Mouse (Mus musculus) urinary bladder, adult 2 months (tissue): ENCODE data around the gene Aspn. TPM values are rescaled to one million over a fixed set of nuclear protein-coding genes. Genes with fewer than 3 reads are reported as not detected.

ENCODE experiments used
- DNase-seq: peaks from one replicate; pipeline ENCODE4 v3.0.0; 2022; ENCODE audit warnings: low spot score
- polyA plus RNA-seq: library from polyadenylated mRNA; depleted of rRNA; stranded (reverse); fragments of >200 nt; gene quantifications from 2 replicates; pipeline ENCODE4 v1.2.3, GENCODE M21; 2012; rRNA removed

Gene Aspn
- 9.2 and 10.0 TPM in 2 replicates for polyA plus RNA-seq

GRCm38 (mm10) chr13:49544279-49544678, at the start of gene Aspn:
Gene Aspn (plus strand): TSS chr13:49544443.
- no peak for DNase-seq

GRCm38 (mm10) chr13:49504510-49504909, 39.7 kb upstream of the Aspn start, which contains the start of gene Ecm2:
Gene Ecm2 (plus strand): TSS chr13:49504810.
- DNase-seq: no peak

GRCm38 (mm10) chr13:49505776-49506175, 38.5 kb upstream of the Aspn start:
- DNase-seq: no peak

- DNase-seq: no peak
Measured at GRCm38 (mm10) chr13:49507176-49507575, 37.1 kb upstream of the Aspn start.

- no peak for DNase-seq
Measured at GRCm38 (mm10) chr13:49518761-49519160, 25.5 kb upstream of the Aspn start.

- DNase-seq: no peak
Measured at GRCm38 (mm10) chr13:49526235-49526634, 18.0 kb upstream of the Aspn start.

GRCm38 (mm10) chr13:49530636-49531035, 13.6 kb upstream of the Aspn start:
- no peak for DNase-seq

- DNase-seq: no peak
Measured at GRCm38 (mm10) chr13:49536946-49537345, 7.3 kb upstream of the Aspn start.

- no peak for DNase-seq
Measured at GRCm38 (mm10) chr13:49538693-49539092, 5.5 kb upstream of the Aspn start.

- DNase-seq: no peak
Measured at GRCm38 (mm10) chr13:49545646-49546045, 1.4 kb downstream of the Aspn start.

- no peak for DNase-seq
Measured at GRCm38 (mm10) chr13:49546517-49546916, 2.3 kb downstream of the Aspn start.

- DNase-seq: no peak
Measured at GRCm38 (mm10) chr13:49547563-49548150, 3.4 kb downstream of the Aspn start.

- no peak for DNase-seq
Measured at GRCm38 (mm10) chr13:49549616-49550015, 5.4 kb downstream of the Aspn start.

- DNase-seq: no peak
Measured at GRCm38 (mm10) chr13:49554519-49554918, 10.3 kb downstream of the Aspn start.

GRCm38 (mm10) chr13:49556203-49556602, 12.0 kb downstream of the Aspn start:
- DNase-seq: no peak

- no peak for DNase-seq
Measured at GRCm38 (mm10) chr13:49556924-49557323, 12.7 kb downstream of the Aspn start.

- no peak for DNase-seq
Measured at GRCm38 (mm10) chr13:49559185-49559584, 14.9 kb downstream of the Aspn start.

- DNase-seq: no peak
Measured at GRCm38 (mm10) chr13:49560886-49561285, 16.6 kb downstream of the Aspn start.

- DNase-seq: no peak
Measured at GRCm38 (mm10) chr13:49564347-49564746, 20.1 kb downstream of the Aspn start.

GRCm38 (mm10) chr13:49570371-49570770, 26.1 kb downstream of the Aspn start:
- no peak for DNase-seq

GRCm38 (mm10) chr13:49571418-49571817, 27.2 kb downstream of the Aspn start:
- DNase-seq: no peak

GRCm38 (mm10) chr13:49581541-49582530, 37.6 kb downstream of the Aspn start, which contains the start of gene Omd:
Gene Omd (plus strand): TSS chr13:49582462.
- DNase-seq: no peak

- no peak for DNase-seq
Measured at GRCm38 (mm10) chr13:49583859-49584258, 39.6 kb downstream of the Aspn start.
